Mouse (Mus musculus): ENCODE data around the gene Rad51d.
"Not testable (repeated sequence)": the region's sequence is repeated elsewhere in the genome, so short reads cannot be mapped to it uniquely, and the experiment has no call there.

The Rad51d gene

GRCm38 (mm10) chr11:82856032-82856431 lies 34.4 kb downstream of the Rad51d start:
- DNase-seq (ENCODE audit: low read depth, low spot score): no peak

GRCm38 (mm10) chr11:82855327-82855973 lies 35.0 kb downstream of the Rad51d start:
- no peak for DNase-seq (ENCODE audit: low read depth, low spot score)

GRCm38 (mm10) chr11:82854111-82854510 lies 36.3 kb downstream of the Rad51d start:
- DNase-seq (ENCODE audit: low read depth, low spot score): no peak

- DNase-seq (ENCODE audit: low read depth, low spot score): no peak
Observed at GRCm38 (mm10) chr11:82852958-82853357, 37.5 kb downstream of the Rad51d start.

GRCm38 (mm10) chr11:82852540-82852939 lies 37.9 kb downstream of the Rad51d start:
- DNase-seq (ENCODE audit: low read depth, low spot score): no peak

GRCm38 (mm10) chr11:82852115-82852514 lies 38.3 kb downstream of the Rad51d start:
- DNase-seq (ENCODE audit: low read depth, low spot score): no peak

GRCm38 (mm10) chr11:82850259-82850658 lies 40.2 kb downstream of the Rad51d start:
- no peak for DNase-seq (ENCODE audit: low read depth, low spot score)

GRCm38 (mm10) chr11:82847571-82848000 lies 42.8 kb downstream of the Rad51d start:
- DNase-seq (ENCODE audit: low read depth, low spot score): no peak

- no peak for DNase-seq (ENCODE audit: low read depth, low spot score)
Observed at GRCm38 (mm10) chr11:82846938-82847337, 43.5 kb downstream of the Rad51d start.

- no peak for DNase-seq (ENCODE audit: low read depth, low spot score)
Observed at GRCm38 (mm10) chr11:82846079-82846436, 44.4 kb downstream of the Rad51d start.

- DNase-seq (ENCODE audit: low read depth, low spot score): no peak
Observed at GRCm38 (mm10) chr11:82845415-82846078, 44.9 kb downstream of the Rad51d start.

- no peak for DNase-seq (ENCODE audit: low read depth, low spot score)
Observed at GRCm38 (mm10) chr11:82844771-82845414, 45.5 kb downstream of the Rad51d start.

- no peak for DNase-seq (ENCODE audit: low read depth, low spot score)
Observed at GRCm38 (mm10) chr11:82838511-82838910, 51.9 kb downstream of the Rad51d start.

GRCm38 (mm10) chr11:82837848-82838247 lies 52.6 kb downstream of the Rad51d start:
- no peak for DNase-seq (ENCODE audit: low read depth, low spot score)

GRCm38 (mm10) chr11:82837192-82837591 lies 53.2 kb downstream of the Rad51d start:
- no peak for DNase-seq (ENCODE audit: low read depth, low spot score)

GRCm38 (mm10) chr11:82835616-82836432 lies 54.6 kb downstream of the Rad51d start:
- no peak for DNase-seq (ENCODE audit: low read depth, low spot score)

GRCm38 (mm10) chr11:82834359-82834758 lies 56.1 kb downstream of the Rad51d start:
- DNase-seq (ENCODE audit: low read depth, low spot score): not testable (repeated sequence)

GRCm38 (mm10) chr11:82833929-82834328 lies 56.5 kb downstream of the Rad51d start:
- DNase-seq (ENCODE audit: low read depth, low spot score): no peak

- not testable (repeated sequence) for DNase-seq (ENCODE audit: low read depth, low spot score)
Observed at GRCm38 (mm10) chr11:82832402-82832801, 58.0 kb downstream of the Rad51d start.

- DNase-seq (ENCODE audit: low read depth, low spot score): no peak
Observed at GRCm38 (mm10) chr11:82831008-82831893, 59.2 kb downstream of the Rad51d start.

GRCm38 (mm10) chr11:82826818-82827217 lies 63.6 kb downstream of the Rad51d start:
- DNase-seq (ENCODE audit: low read depth, low spot score): no peak
